Mouse (Mus musculus) lung, postnatal 0 days (tissue): Measurements from ENCODE around the gene Coro1b. TPM values are rescaled to one million over a fixed set of nuclear protein-coding genes. Genes with fewer than 3 reads are reported as not detected.
"Not testable (repeated sequence)": the region's sequence is repeated elsewhere in the genome, so short reads cannot be mapped to it uniquely, and the experiment has no call there.

Source experiments
- ATAC-seq: fragments of 200-750 bp; cut with Nextera tagmentation; 2 replicates; pipeline ENCODE4 v1.8.0; 2017; ENCODE audit warnings: moderate library complexity
- DNase-seq: peaks from one replicate; pipeline ENCODE4 v3.0.0-alpha.2; 2016; ENCODE audit warnings: low spot score
- H3K27ac ChIP-seq: fragments of 300-500 bp; sonication (generic); 2 replicates; pipeline ENCODE4 v1.5.1; 2014; ENCODE audit warnings: antibody characterized with exemption, mild to moderate bottlenecking, low read length, mixed read lengths
- H3K27me3 ChIP-seq: fragments of 300-500 bp; sonication (generic); replicated peaks from 2 replicates; pipeline ENCODE4 v1.6.1; 2014; ENCODE audit warnings: low read length, mixed read lengths; ENCODE audit not compliant: insufficient read depth
- H3K36me3 ChIP-seq: fragments of 300-500 bp; sonication (generic); 2 replicates; pipeline ENCODE4 v1.6.1; 2014; ENCODE audit warnings: low read length, mixed read lengths; ENCODE audit not compliant: insufficient read depth
- H3K4me1 ChIP-seq: fragments of 300-500 bp; sonication (generic); 2 replicates; pipeline ENCODE4 v1.6.1; 2014; ENCODE audit warnings: antibody characterized with exemption, low read depth, low read length, mixed read lengths; ENCODE audit not compliant: insufficient read depth
- H3K4me2 ChIP-seq: fragments of 300-500 bp; sonication (generic); replicated peaks from 2 replicates; pipeline ENCODE4 v1.6.1; 2014; ENCODE audit warnings: low read depth, mild to moderate bottlenecking, low read length, moderate library complexity, mixed read lengths
- H3K4me3 ChIP-seq: fragments of 300-500 bp; sonication (generic); 2 replicates; pipeline ENCODE4 v1.5.1; 2014; ENCODE audit warnings: low read depth, low read length
- H3K9ac ChIP-seq: fragments of 300-500 bp; sonication (generic); replicated peaks from 2 replicates; pipeline ENCODE4 v1.6.1; 2014; ENCODE audit warnings: low read depth, mild to moderate bottlenecking
- H3K9me3 ChIP-seq: fragments of 300-500 bp; sonication (generic); 2 replicates; pipeline ENCODE4 v1.6.1; 2016; ENCODE audit warnings: low read length, mixed read lengths
- CTCF ChIP-seq: IDR thresholded peaks from 2 replicates; pipeline ENCODE4 v1.5.1; 2016; ENCODE audit warnings: antibody characterized with exemption, mild to moderate bottlenecking
- EP300 ChIP-seq: IDR thresholded peaks from 2 replicates; pipeline ENCODE4 v1.6.1; 2016; ENCODE audit warnings: antibody characterized with exemption, mild to moderate bottlenecking, control low read depth
- WGBS: fragments of 180-500 bp; shearing (Covaris S2); extraction: QIAGEN DNeasy Blood & Tissue Kit; methylation state at CpG from one replicate; pipeline ENCODE4 v1.1.7; 2014; 5-methylcytosine and 5-hydroxymethylcytosine counted together
- polyA plus RNA-seq: library from polyadenylated mRNA; unstranded; fragments of >200 nt; fragmentation: Nextera tagmentation; extraction: Ambion mirVana; gene quantifications from 2 replicates; pipeline ENCODE4 v1.2.1, GENCODE M21; 2015

Gene Coro1b
- polyA plus RNA-seq, 1 experiment from 2014 or later: 183 TPM

GRCm38 (mm10) chr19:4135963-4136345 is 12.5 kb upstream of the Coro1b start:
- peaks cover 14% of the 10 kb centered on the region; the same call in 1 of the 2 replicates for H3K36me3 ChIP-seq
- not testable (repeated sequence) for H3K4me2 ChIP-seq, DNase-seq, H3K4me3 ChIP-seq, H3K9me3 ChIP-seq, H3K27ac ChIP-seq, H3K9ac ChIP-seq, H3K4me1 ChIP-seq, H3K27me3 ChIP-seq
- TF ChIP-seq CTCF: peak; percentile 61
- WGBS: 20% methylated on average over 7 of the region's 8 CpGs
- peak; percentile 54; the same call in 1 of the 2 replicates for ATAC-seq

GRCm38 (mm10) chr19:4136463-4136862 is 12.0 kb upstream of the Coro1b start:
- Histone ChIP-seq H3K27me3 (no peaks in the 10 kb centered on the region), H3K36me3 (peaks cover 9% of the 10 kb centered on the region; the same call in 1 of the 2 replicates), H3K27ac (no peak overlapping the region), H3K9me3 (no peaks in the 10 kb centered on the region), H3K9ac (no peak overlapping the region), H3K4me3 (no peak overlapping the region), H3K4me2 (no peak overlapping the region), H3K4me1 (no peaks in the 10 kb centered on the region)
- ATAC-seq: no peak
- WGBS: 76% methylated on average over 5 of the region's 5 CpGs
- DNase-seq: no peak
- TF ChIP-seq EP300: no peak
- peak; percentile 37 for TF ChIP-seq CTCF

- H3K9me3 ChIP-seq: no peaks in the 10 kb centered on the region
- WGBS: 73% methylated on average over 5 of the region's 5 CpGs
- no peak overlapping the region for H3K9ac ChIP-seq
- no peak overlapping the region for H3K27ac ChIP-seq
- DNase-seq: no peak
- no peak for ATAC-seq
- H3K27me3 ChIP-seq: no peaks in the 10 kb centered on the region
- TF ChIP-seq EP300: no peak
- no peak for TF ChIP-seq CTCF
- no peak overlapping the region for H3K4me3 ChIP-seq
- H3K36me3 ChIP-seq: no peaks in the 10 kb centered on the region
- H3K4me2 ChIP-seq: no peak overlapping the region
- H3K4me1 ChIP-seq: no peaks in the 10 kb centered on the region
Measured at GRCm38 (mm10) chr19:4137913-4138312, 10.5 kb upstream of the Coro1b start.

GRCm38 (mm10) chr19:4139446-4139845 is 9.0 kb upstream of the Coro1b start, which contains the start of gene Gpr152:
TSS of gene Gpr152 (plus strand) at chr19:4139787.
- ATAC-seq (no peak), DNase-seq (no peak)
- H3K9me3 ChIP-seq: no peaks in the 10 kb centered on the region
- H3K36me3 ChIP-seq: no peaks in the 10 kb centered on the region
- no peak within 1 kb of the TSS for H3K4me2 ChIP-seq
- H3K27me3 ChIP-seq: no peaks in the 10 kb centered on the region
- H3K27ac ChIP-seq: no peak within 1 kb of the TSS
- no peak for TF ChIP-seq EP300
- no peak for TF ChIP-seq CTCF
- 87% methylated on average over 2 of the region's 2 CpGs for WGBS
- H3K4me3 ChIP-seq: no peak within 1 kb of the TSS
- H3K9ac ChIP-seq: no peak within 1 kb of the TSS
- no peaks in the 10 kb centered on the region for H3K4me1 ChIP-seq

GRCm38 (mm10) chr19:4140147-4140546 is 8.3 kb upstream of the Coro1b start:
- no peak for ATAC-seq
- Histone ChIP-seq H3K4me1 (no peaks in the 10 kb centered on the region), H3K36me3 (no peaks in the 10 kb centered on the region), H3K4me2 (no peak overlapping the region), H3K4me3 (no peak overlapping the region), H3K27ac (no peak overlapping the region), H3K9ac (no peak overlapping the region), H3K27me3 (no peaks in the 10 kb centered on the region), H3K9me3 (no peaks in the 10 kb centered on the region)
- 72% methylated on average over 6 of the region's 6 CpGs for WGBS
- no peak for DNase-seq
- TF ChIP-seq CTCF (no peak), EP300 (no peak)

GRCm38 (mm10) chr19:4142416-4143173 is 5.8 kb upstream of the Coro1b start:
- Histone ChIP-seq H3K9ac (no peak overlapping the region), H3K27me3 (no peaks in the 10 kb centered on the region), H3K27ac (no peak overlapping the region), H3K4me3 (no peak overlapping the region), H3K4me1 (peaks cover 1% of the 10 kb centered on the region; the same call in 1 of the 2 replicates), H3K9me3 (no peaks in the 10 kb centered on the region), H3K4me2 (no peak overlapping the region), H3K36me3 (no peaks in the 10 kb centered on the region)
- DNase-seq (no peak), ATAC-seq (peak; percentile 40; the same call in 1 of the 2 replicates)
- 83% methylated on average over 18 of the region's 18 CpGs for WGBS
- TF ChIP-seq CTCF (no peak), EP300 (no peak)
